Mouse (Mus musculus) ovary, adult 10 weeks (tissue): Measurements from ENCODE around the gene Cdk5r1. TPM values are rescaled to one million over a fixed set of nuclear protein-coding genes. Genes with fewer than 3 reads are reported as not detected.

Source experiments
- polyA plus RNA-seq: library from polyadenylated mRNA; stranded (reverse); fragments of 350-450 nt; fragmentation: Illumina TruSeq; extraction: RNeasy Lipid Tissue Mini Kit (QIAGEN cat#74804); gene quantifications from one replicate; pipeline ENCODE4 v1.2.3, GENCODE M21; 2014

The Cdk5r1 gene
- 2.0 TPM for polyA plus RNA-seq

DNA sequence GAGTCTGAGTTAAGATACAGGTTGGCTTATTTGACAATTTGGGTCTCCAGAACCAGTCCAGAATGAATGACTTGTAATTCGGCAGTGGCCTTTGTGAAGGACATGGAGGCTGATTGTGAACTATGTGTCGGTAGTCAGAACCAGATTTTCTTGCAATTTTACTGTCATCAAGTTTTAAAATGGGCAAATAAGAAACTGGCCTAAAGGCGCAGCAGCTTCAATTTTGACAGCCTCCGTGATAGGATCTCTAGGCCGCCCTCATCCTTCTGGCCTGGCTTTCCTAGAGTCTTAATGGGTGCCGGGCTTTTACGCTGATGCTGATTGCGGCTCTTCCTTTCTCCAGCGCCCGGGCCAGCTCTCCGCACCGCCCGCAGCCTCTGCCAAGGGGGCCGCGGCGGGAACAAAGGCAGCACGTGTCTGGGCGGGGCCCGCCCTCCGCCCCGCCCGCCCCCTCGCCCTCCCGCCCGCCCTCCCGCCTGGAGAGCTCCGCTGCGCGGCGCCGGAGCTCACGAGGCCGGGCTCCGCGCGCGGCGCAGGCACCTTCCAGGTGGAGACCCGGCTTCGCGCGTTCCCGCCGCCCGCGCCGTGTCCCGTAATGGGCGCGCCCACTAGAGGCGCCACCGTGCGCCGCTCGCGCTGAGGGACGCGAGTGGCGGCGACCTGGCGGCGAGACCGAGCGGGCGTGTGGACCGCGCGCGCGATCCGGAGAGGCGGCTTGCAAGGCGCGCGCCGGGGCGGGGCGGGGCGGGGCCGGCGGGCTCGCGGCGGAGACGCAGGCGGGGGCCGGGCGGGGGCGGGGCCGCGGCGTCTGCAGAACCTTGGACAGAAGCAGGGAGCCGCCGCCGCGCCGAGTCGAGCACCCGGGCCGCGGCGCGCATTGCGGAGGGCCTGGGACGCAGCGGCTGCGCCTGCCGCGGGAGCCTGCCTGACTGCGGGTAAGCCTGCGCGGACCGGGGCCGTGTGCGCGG lies at the start of gene Cdk5r1:
TSS of gene Cdk5r1 (plus strand) at position 802 of the 968 bp plus-strand sequence.

DNA sequence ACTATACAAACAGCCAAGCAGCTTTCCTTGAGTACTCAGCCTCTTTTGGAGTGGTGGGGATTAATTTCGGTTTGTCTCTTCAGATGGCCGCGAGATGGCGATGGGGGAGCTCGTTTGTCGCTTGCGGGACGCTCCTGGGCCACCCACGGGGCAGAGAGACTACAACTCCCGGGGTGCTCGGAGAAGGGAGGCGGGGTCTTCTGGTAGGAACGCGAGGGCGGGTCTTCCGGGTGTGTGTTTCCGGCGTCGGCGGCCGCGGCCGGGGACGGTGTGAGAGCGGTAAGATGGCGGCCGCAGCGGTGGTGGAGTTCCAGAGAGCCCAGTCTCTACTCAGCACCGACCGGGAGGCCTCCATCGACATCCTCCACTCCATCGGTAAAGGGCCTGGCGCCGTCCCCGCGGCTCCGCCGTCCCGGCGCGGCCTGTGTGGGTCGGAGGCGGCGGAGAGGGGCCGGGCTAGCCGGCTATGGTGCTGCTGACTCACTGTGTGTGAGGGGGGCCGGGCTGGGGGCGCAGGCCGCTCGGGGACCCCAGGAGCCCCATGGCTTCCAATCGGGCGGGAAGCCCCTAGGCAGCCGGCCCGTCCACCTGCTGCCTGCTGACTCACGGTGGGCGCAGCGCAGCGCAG lies 48.3 kb upstream of the Cdk5r1 start, which contains the start of gene Psmd11:
TSS of gene Psmd11 (plus strand) at position 235 of the 628 bp plus-strand sequence.

Other genes starting within 250 kb of the Cdk5r1 start
- gene Rhbdl3, start 176.1 kb upstream of the Cdk5r1 start, polyA plus RNA-seq, result 1.5 TPM
- gene 5730455P16Rik, start 99.0 kb upstream of the Cdk5r1 start, polyA plus RNA-seq, result 37.2 TPM
- gene Zfp207, start 93.7 kb upstream of the Cdk5r1 start, polyA plus RNA-seq, result 435 TPM
- 84.9 TPM for gene Psmd11, start 48.4 kb upstream of the Cdk5r1 start, polyA plus RNA-seq